Mouse (Mus musculus) left cerebral cortex, adult 8-10 months (tissue): ENCODE data around the gene Pdzrn4. TPM values are rescaled to one million over a fixed set of nuclear protein-coding genes. Genes with fewer than 3 reads are reported as not detected.

Experiments
- DNase-seq, 2 experiments: peaks; one replicate each; pipeline ENCODE4 v3.0.0; 2022; ENCODE audit warnings: low spot score in 2 of 2
- total RNA-seq, 4 experiments: library from RNA; stranded (reverse); gene quantifications; 2 replicates each; pipeline ENCODE4 v1.2.4; 2022

Gene Pdzrn4
- total RNA-seq, 4 experiments from 2014 or later: 8.8 to 11.0 (median 9.7) TPM

DNA sequence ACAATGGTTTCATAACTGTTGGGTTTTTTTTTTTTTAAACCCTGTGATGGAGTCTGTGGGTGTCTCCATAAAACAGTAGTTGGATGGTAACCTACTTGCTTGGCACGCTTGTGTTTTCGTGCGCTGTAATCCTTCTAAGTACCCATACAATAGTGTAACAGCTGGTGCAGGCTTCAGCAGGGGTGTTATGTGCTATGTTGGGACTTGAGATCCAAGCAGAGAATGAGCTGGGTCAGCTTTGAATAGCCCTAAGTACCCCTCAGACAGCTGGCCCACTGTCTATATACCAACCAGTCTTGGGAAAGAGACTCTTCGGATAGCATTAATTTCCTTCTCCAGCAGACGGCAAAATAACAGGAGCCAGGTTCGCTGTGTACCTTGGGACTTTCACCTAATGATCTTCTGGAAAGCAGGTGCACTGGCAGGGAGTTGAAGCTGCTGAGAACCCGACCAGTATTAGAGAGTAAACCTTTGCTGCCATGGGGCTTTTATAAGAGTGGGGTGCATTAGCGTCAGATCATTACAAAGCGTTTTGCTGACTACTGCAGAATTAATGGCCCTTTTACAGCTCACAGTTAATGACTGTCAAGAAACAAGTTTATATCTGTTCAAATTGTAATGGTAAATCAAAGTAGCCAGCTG, 184.2 kb downstream of the Pdzrn4 start:
- peak in 1 of 2 experiments; percentile 75 for DNase-seq

DNA sequence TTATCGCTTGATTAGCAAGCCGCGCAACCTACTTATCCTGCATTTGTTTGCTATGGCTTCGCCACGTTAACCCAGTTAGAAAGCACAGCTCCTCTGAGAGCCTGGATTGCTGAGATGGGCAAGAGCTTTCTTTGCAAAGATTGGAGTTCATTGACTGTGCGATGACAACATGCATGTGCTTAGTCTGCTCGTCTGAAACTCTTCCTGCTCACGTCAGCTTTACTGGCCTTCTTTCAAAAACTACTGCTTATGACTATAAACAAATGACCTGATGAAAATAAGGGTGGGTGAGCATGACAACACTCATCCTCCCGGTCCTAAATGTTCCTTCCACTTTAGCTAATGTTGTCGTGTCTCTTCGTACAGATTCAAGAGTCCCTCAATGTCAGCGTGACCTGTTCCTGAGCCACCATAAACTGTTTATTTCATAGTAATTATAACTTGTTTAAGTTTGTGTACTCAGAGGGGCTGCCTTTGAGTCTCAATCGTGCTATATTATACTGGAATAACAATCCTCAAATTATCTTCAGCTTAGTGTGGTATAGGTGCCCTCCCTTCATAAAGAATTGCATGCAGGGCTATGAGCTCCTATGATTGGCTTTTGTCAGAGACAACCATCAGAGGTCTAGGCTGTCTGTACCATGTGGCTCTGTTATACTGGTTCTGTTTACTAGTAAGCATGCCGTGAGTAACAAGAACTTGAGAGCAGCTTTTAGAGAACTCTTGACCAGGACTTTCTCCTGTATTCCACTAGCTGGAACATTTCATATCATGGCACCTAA, 187.9 kb downstream of the Pdzrn4 start:
- DNase-seq: no peak

DNA sequence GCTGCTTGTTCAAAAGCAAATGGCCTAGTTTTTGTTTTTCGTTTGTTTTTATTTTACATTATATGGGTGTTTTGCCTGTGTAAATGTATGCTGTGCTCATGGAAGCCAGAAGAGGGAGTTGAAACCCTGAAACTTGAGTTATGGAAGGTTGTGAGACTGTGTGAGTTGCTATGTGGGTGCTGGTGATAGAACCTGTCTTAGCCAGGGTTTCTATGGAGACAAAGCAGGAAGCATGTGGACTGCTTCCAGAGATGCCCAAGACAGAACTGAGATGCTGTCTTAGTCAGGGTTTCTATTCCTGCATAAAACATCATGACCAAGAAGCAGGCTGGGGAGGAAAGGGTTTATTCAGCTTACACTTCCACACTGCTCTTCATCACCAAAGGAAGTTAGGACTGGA, 190.8 kb downstream of the Pdzrn4 start:
- DNase-seq: peak in 1 of 2 experiments; percentile 50

DNA sequence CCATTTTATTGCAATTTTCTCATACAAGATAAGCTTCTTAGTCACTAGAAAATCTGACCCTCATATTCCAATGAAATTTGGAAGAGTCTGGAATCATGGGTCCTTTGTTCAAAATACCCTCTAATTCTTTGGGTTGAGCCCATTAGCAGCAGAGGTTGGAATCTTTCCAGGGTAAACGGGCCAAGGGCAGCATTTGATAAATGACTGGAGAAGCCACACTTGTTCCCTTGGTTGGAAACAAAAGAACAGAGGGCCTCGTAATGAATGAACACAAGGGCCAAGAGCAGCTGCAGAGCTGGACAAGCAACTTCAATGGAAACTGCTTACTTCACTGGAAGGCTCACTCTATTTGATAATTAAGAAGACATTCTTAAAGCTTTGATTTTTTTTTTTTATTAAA, 198.0 kb downstream of the Pdzrn4 start:
- no peak for DNase-seq

DNA sequence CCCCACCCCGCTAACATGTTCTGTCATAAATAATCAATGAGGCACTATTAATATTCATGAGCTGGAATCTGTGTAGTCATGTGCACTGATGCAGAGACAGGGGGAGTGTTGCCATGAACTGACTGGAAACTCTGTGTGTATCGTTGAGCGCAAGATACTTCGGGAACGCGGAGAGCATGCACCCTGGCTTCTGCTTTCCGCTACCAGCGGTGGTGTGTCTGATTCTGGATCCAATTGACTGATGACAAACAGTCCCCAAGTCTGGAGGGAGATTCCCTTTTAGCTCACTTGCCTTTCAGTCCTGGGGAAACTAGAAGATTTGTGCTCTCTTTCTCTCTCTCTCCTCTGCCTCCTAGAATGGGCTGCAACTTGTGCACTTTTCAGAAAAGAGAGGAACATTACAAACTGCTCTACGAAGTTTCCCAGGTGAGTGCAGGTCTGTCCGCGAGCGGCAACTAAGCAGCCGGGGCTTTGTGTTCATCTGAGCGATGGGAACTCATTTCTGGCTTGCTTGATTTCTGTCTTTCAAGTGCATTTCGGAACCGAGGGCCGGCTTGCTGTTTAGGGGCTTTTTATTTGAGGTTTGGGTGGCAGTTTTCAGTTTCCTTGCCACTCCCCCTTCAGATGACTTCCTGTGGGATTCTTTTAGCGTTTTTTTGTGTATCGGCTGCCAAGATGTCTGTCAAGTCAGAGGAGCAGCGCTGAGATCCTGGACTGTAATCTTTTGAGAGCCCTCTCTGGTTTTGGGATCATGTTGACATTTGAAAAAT, 200.5 kb downstream of the Pdzrn4 start:
- no peak for DNase-seq

DNA sequence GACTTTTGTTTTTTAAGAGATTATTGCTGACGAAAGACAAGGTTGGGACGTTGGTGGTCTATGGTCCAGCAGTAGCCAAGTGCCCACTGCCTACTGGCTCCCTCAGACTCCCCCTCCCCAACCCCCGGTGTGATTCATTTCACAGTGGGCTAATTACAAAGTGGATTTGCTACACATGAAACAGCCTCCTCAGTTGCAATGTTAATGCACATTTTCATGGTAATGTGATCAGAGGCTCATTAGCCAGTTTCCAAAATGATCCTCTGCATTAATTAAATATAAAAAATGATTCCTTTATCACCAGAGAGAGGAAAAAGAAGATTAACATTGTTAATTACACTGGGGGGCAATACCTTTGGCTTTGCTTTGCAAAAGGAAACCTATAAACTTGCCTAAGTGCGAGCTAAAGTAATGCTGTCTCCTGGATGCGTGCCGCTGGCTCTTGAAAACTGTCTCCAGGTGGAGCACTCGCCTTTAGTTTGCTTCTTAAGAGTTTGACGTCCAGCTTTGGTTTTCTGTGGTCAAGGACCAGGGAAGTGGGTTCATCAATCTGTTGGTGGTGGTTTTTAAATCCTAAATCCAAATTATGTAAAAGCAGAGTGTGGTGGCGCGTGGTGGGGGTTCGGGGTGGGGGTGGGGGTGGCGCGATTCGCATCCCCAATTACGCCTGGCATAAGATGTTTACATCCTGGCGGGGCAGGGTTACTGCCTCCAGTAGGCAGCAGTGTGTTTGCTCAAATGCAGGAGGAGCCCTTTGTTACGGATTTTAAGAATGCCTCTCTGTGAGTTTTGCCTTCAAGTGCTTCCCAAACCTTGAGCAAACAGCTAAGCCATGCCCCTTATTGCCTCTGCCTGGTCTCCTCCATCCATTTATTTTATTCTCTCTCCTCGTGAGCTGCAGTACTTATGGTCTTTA, 202.0 kb downstream of the Pdzrn4 start:
- DNase-seq: no peak

DNA sequence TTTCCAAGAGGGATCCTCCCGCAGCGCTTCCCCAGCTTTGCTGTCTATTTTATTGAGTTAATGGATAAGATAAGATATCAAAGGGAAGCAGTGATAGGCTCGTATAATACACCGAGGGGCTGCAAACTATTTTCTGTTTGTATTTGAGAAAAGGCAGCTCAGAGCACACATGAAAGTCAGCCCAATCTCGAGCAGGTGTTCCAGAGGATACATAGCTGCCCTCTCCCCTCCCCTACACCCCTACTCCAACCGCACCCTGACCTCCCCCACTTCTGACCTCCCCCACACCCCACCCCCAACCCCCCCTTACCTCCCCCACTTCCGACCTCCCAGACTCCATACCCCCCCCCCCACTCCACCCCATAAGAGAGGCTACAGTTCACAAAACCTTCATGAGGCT, 202.7 kb downstream of the Pdzrn4 start:
- peak in 1 of 2 experiments; percentile 2 for DNase-seq

DNA sequence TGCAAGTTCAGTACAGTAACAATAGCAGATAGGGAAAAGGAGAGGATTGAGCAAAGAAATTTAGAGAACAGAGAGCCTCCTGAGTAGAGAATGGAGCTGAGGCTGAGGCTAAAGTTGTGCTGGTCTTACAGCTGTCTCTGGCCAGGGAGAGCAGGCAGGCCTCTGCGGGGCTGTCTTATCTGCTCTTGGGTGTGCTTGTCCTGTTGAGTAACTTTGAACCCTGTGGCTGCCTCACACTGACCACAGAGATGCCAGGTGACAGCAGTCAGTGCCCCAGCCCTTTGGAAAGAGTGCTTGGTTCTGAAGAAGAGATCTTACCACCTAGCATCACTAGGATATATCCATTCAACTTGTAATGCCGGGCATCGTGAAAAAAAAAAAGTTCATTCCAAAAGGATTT, 214.2 kb downstream of the Pdzrn4 start:
- DNase-seq: no peak

DNA sequence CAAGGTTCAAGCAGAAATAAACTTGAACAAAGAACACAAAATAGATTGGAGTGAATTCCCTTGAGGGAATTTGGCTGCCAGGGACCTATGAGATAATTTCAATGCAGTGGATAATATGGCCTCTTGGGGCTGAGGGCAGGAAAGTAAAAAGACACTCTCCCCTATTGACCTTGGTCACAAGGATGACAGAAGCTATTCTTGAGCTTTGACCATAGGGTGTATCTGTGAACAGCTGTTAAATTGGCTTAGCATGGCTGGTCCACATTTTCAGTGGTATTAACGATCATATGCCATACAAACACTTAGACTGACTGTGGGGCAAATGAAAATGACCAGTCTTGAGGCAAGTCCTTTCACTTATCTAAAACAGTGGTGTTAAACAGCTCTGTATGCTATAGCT, 215.7 kb downstream of the Pdzrn4 start:
- DNase-seq: no peak

DNA sequence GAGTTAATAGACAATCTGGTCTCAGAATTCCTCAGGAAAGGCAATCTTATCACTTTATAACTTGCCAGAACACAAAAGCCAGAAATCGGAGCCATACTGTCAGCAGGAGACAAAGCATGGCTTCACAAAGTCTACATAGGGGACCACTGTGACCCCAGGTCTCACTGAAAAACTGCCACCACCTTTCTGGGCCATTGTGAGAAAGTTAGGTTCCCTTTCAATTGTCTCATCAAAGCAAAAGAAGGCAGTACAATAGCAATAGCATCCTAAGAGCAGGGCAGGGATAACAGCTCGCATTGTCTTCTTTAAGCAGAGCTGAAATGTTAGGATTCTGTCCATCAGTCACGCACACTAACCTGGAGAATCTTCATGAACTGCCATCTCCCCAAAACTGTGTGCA, 216.5 kb downstream of the Pdzrn4 start:
- DNase-seq: no peak

DNA sequence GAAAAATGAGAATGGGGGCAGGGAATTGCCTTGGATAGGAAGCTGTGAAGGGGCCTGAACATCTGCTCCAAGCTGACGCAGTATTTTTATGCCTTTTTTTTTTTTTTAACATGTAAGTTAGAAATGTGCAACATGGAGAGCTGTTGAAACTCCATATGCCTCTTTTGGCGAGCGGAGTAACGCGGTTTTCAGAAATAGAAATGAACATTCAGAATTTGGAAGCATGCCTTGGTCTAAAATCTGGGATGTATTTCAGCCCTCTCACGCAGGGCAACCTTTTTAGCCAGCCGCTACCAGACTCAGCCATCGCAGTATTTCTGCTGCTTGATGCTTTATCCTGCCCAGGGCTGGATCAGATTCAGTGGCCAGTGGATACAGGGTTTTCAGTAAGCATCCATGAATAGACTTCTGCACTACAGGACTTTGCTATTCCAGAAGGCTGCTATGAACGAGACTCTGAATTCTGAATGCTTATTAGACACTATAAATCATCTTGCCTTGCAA, 225.1 kb downstream of the Pdzrn4 start:
- peak in 1 of 2 experiments; percentile 61 for DNase-seq

DNA sequence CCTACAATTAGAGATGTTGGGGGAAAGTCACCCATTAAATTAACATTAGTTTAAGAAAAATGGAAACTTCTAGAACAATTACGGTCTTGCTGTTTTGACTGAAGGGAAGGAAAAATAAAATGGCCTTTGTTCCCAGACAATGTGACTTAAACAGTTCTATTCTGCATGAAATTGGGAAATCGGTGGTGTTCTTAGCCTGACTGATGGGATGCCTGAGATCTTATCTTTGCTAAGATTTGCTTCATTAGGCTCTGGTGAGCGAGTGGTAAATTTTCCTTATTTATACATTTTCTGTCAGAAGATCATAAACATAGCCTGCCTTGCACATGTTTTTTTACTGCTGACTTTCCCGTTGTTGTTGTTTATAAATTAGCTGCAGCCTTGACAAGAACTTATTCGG, 225.6 kb downstream of the Pdzrn4 start:
- no peak for DNase-seq

DNA sequence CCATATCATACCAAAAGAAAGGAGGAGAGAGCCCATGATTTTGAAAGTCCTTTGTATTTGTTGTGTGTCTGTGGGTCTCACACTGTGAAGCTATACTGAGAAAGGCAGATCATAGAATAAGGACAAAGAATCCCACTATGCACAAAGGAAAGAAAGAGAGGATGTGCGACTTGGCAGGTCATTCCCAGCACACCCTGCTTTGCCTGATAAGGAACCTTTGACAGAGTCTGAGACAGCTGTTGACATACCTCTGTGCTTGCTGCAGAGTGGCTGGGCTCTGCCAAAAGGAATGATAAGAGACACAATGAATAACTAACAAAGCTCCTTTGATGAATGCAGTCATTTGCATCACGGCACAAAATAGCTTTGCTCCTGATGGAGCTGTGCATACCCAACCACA, 232.5 kb downstream of the Pdzrn4 start:
- no peak for DNase-seq

DNA sequence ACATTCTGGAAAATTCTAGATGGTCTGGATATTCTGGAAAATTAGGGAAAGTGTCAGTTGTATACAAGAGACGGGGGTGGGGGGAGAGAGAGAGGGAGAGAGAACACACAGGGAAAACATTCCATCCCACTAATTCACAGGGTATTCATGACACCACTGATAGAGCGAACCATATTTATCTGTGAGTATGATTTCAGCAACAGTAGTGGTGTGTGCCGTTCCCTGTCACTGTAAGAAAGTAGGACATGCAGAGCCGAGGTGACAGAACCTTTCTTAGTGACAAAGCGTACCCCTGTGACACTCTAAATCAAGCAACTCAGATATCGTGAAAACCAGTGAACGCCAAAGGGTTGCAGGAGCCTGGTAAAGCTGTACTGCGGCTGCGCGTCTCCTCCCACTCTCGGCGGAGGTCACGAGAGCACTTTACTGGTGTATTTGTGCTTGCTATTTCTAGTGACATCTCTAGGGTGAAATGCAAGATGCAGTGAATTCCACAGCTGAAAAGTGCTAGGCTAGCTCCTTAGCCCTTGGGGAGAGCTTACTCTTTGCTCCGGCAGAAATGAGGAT, 237.4 kb downstream of the Pdzrn4 start:
- peak in 1 of 2 experiments; percentile 9 for DNase-seq

DNA sequence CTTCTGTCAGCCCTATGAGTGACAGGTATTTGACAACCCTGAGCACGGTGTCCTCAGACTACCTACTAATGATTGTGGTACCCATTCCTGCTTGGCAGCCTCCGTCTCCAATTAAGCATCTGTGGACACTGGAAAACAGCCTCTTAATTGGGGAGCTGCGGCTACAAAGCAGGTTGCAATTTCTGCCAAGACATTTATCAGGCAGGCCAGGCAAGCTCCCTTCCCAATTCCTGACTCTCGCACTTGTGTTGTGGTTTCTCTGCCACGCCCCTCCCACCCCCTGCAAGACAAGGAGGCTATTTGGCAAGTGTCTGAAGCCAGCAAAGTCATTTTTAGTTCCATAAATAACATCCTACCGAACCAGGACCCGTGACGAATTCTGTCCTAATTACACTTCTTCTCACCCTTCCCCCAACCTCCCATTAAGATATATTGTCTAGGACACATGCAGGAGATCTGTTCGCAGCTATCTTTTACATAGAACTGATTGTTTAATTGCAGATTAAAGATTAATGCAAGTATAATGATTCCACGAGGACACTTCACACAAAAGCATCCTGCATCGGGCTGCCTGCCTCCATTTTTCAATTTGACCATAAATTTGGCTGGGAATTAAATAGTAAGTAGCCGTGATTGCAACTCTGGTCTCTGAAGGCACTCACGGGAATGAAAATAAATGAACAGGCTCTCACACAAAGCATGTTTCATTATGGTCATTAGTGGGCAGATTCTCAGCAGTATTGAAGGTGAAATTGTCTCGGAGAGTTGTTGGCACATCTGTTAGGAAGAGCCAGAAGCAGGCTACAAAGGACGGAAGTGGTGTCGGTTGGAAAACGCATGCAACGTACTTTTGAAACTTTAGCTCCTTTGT, 243.8 kb downstream of the Pdzrn4 start:
- DNase-seq: peak in 1 of 2 experiments; percentile 27

DNA sequence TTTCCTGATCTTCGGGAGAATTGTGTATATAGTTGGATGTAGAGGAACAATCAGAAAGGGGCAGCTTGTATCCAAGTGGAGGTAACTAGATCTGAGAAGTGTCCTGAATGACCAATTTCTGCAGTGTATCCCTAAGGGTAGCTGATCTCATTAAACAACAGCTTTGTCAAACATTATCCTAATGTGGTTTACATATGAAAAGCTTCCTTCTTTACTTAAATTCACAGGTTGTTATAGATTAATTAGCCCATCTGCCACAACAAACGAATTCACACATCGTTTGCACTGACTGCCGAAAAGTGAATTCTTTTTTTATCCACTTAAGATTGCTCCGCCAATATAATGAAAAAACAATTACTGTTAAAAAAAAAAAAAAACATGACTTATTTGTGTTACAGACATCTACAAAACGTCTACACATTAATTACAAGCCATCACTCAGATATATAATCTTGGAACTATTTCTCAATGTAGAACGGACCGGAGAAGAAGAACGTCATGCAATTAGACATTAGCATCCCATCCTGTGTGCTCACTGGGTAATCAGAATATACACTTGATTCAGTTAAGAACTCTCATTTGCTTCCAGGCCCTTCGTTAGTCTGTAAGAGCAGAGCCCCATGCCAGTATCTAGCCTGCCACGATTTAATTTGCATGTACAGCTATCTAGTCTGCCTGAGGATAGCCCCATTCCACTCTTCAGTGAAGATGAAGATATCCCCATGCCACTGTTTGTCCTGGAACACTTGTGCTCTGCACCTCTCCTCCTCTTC, 274.8 kb downstream of the Pdzrn4 start:
- no peak for DNase-seq

DNA sequence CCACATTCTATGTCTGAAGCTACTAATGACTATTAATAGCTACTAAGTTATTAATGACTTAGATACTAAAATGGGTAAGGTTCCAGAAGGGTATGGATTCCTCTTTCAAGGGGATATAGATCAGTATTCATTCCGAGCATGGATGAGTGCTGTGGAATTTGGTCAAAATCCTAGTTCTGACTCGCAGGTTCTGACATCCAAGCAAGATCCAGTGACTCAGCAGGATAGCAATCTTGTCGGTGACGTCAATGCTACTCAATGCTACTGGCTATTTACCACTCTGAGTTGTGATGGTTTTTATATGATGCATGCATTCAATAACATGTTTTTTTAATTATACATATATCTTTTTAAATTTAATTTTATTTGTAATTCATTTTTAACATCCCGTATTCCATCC, 279.4 kb downstream of the Pdzrn4 start:
- no peak for DNase-seq

DNA sequence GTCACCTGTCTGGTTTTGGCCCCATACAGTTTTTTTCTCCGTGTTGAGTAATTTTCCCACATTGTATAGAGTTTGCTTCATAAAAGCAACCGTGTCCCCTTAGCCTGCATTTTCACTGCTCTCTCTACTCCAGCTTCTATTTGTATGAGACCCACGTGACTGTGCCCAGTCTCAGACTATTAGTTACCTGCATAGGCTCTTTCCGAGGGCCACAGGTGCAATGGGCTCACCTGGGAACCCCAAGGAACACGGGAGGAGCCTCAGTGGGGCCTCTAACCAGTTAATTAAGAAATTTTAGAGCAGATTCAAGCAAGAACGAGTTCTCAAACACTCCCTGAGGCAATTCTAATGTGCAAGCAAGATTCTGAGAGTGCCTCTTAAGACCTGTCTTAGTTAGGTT, 281.7 kb downstream of the Pdzrn4 start:
- no peak for DNase-seq

DNA sequence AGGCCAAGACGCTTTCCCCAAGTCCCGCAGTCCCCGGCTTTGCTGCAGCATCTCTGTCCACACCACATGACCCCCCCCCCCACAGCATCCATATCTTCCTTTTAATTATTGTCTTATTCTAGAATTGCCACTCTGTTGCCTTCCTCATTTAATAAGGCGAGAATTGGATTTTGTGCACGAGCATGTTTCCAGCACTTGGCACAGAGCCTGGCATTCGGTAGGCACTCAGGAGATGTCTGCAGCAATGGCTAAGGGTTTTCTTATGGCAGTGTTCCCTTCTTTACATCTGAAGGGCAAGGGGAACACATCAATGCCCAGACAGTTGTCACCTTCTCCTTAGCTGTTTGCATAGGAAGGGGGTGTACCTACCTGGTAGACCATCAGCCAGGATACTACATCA, 282.9 kb downstream of the Pdzrn4 start:
- no peak for DNase-seq
